Mouse (Mus musculus) hindbrain, embryonic 13.5 days (tissue): Measurements from ENCODE around the gene Olfr743. TPM values are rescaled to one million over a fixed set of nuclear protein-coding genes. Genes with fewer than 3 reads are reported as not detected.
"Not testable (repeated sequence)": the region's sequence is repeated elsewhere in the genome, so short reads cannot be mapped to it uniquely, and the experiment has no call there.

Source experiments
- ATAC-seq: fragments of 200-750 bp; cut with Nextera tagmentation; 2 replicates; pipeline ENCODE4 v1.8.0; 2017; ENCODE audit warnings: moderate TSS enrichment; ENCODE audit not compliant: low FRiP score
- H3K27ac ChIP-seq: fragments of 300-500 bp; sonication (generic); 2 replicates; pipeline ENCODE4 v1.5.1; 2015; ENCODE audit warnings: inconsistent platforms, mild to moderate bottlenecking, moderate library complexity
- H3K27me3 ChIP-seq: fragments of 300-500 bp; sonication (generic); 2 replicates; pipeline ENCODE4 v1.6.1; 2015; ENCODE audit warnings: mild to moderate bottlenecking, inconsistent platforms
- H3K36me3 ChIP-seq: fragments of 300-500 bp; sonication (generic); 2 replicates; pipeline ENCODE4 v1.6.1; 2015; ENCODE audit warnings: mild to moderate bottlenecking, inconsistent platforms
- H3K4me1 ChIP-seq: fragments of 300-500 bp; sonication (generic); replicated peaks from 2 replicates; pipeline ENCODE4 v1.6.1; 2015; ENCODE audit warnings: inconsistent platforms
- H3K4me2 ChIP-seq: fragments of 300-500 bp; sonication (generic); 2 replicates; pipeline ENCODE4 v1.6.1; 2015; ENCODE audit warnings: inconsistent platforms, mild to moderate bottlenecking, moderate library complexity
- H3K4me3 ChIP-seq: fragments of 300-500 bp; sonication (generic); 2 replicates; pipeline ENCODE4 v1.5.1; 2015; ENCODE audit warnings: mild to moderate bottlenecking, inconsistent platforms
- H3K9ac ChIP-seq: fragments of 300-500 bp; sonication (generic); 2 replicates; pipeline ENCODE4 v1.6.1; 2015; ENCODE audit warnings: mild to moderate bottlenecking, inconsistent platforms
- H3K9me3 ChIP-seq: fragments of 300-500 bp; sonication (generic); 2 replicates; pipeline ENCODE4 v1.6.1; 2016; ENCODE audit warnings: inconsistent platforms
- WGBS: fragments of 180-500 bp; shearing (Covaris S2); methylation state at CpG from one replicate; pipeline ENCODE4 v1.1.7; 2015; 5-methylcytosine and 5-hydroxymethylcytosine counted together
- polyA plus RNA-seq: library from polyadenylated mRNA; unstranded; fragments of >200 nt; fragmentation: Nextera tagmentation; extraction: Ambion mirVana; gene quantifications from 2 replicates; pipeline ENCODE4 v1.2.1, GENCODE M21; 2015

The Olfr743 gene
- not detected in 2 replicates for polyA plus RNA-seq

DNA sequence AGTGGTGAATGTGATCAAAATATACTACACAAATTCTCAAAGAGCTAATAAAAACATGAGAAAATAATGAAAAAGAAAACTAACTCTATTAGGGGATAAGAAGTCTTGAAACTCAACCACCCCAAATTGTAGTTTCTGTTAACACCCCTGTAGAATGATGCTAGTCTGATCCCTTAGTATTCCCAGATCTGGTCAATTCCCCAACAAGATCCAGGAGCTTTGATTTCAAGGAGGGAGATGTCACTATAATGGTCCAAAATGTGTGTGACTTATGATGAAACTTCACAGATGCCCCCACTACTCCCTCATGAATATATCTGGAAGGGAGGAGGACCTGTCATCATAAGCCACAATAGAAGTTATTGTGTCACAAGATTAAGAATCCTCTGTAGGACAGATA, at the start of gene Olfr743:
Gene Olfr743, plus strand, starts transcription at position 301 of the 400 bp plus-strand sequence.
- H3K4me2 ChIP-seq: no peak within 1 kb of the TSS
- H3K27me3 ChIP-seq: no peaks in the 10 kb centered on the region
- H3K9ac ChIP-seq: no peak within 1 kb of the TSS
- no peak within 1 kb of the TSS for H3K4me3 ChIP-seq
- no peaks in the 10 kb centered on the region for H3K36me3 ChIP-seq
- no peaks in the 10 kb centered on the region for H3K4me1 ChIP-seq
- ATAC-seq: no peak
- H3K9me3 ChIP-seq: no peaks in the 10 kb centered on the region
- H3K27ac ChIP-seq: no peak within 1 kb of the TSS

GRCm38 (mm10) chr14:50472438-50472837, 49.2 kb upstream of the Olfr743 start, which contains the start of gene Olfr741:
TSS of gene Olfr741 (plus strand) at chr14:50472738.
- Histone ChIP-seq H3K9ac (no peak within 1 kb of the TSS), H3K36me3 (no peaks in the 10 kb centered on the region), H3K27me3 (no peaks in the 10 kb centered on the region), H3K27ac (no peak within 1 kb of the TSS), H3K4me1 (no peaks in the 10 kb centered on the region), H3K9me3 (no peaks in the 10 kb centered on the region), H3K4me2 (no peak within 1 kb of the TSS), H3K4me3 (no peak within 1 kb of the TSS)
- no peak for ATAC-seq
- WGBS: 73% methylated on average over 2 of the region's 2 CpGs

DNA sequence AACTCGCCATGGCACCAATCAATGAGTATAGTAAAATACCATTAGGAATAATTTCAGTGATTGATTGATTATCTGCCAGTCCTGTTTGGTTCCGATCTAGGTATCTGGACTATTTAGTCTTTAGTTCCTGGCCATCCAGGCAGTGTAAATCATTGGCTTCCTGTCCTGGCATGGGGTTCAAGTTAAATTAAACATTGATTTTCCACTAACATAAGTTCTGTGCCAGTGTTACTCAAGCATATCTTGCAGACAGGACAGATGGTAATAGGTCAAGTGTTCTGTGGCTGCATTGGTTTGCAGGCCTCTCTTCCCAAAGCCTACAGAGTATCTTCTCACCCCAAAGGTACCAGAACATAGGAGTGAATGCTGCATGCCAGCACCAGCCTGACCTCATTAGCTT, 43.2 kb upstream of the Olfr743 start:
- ATAC-seq: no peak
- WGBS: 78% methylated on average over 2 of the region's 2 CpGs

DNA sequence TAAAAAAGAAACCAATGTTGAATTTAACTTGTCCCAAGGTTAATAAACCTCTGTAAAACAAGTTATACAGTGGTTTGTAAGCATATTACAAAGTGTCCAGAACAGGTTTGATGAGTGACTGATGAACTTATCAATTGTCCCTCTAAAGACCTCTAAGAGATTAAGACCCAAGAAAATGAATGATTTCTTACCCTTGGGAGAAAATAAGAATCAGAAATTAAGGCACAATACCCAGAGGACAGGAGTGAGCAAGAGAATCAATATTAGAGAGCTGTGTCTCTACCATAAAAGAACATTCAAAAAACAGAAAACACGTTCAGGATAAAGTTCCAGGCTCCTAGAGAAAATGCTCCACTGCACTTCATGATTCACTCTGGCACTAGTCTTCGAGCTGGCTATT, 18.3 kb upstream of the Olfr743 start, which contains the start of gene Olfr742:
Gene Olfr742, plus strand, starts transcription at position 301 of the 400 bp plus-strand sequence.
- WGBS: 56% methylated on average over 2 of the region's 2 CpGs
- Histone ChIP-seq H3K4me3 (no peak within 1 kb of the TSS), H3K4me2 (no peak within 1 kb of the TSS), H3K27me3 (no peaks in the 10 kb centered on the region), H3K36me3 (no peaks in the 10 kb centered on the region), H3K27ac (no peak within 1 kb of the TSS), H3K9me3 (no peaks in the 10 kb centered on the region), H3K9ac (no peak within 1 kb of the TSS), H3K4me1 (no peaks in the 10 kb centered on the region)
- no peak for ATAC-seq

More for the DNA sequence above, 43.2 kb upstream of the Olfr743 start:
- H3K36me3 ChIP-seq: no peaks in the 10 kb centered on the region
- no peak overlapping the region for H3K27ac ChIP-seq
- no peaks in the 10 kb centered on the region for H3K4me1 ChIP-seq
- no peak overlapping the region for H3K9ac ChIP-seq
- H3K4me2 ChIP-seq: no peak overlapping the region
- H3K9me3 ChIP-seq: no peaks in the 10 kb centered on the region
- no peaks in the 10 kb centered on the region for H3K27me3 ChIP-seq
- no peak overlapping the region for H3K4me3 ChIP-seq

- WGBS: 95% methylated on average over 2 of the region's 2 CpGs
- H3K9me3 ChIP-seq: peaks cover 6% of the 10 kb centered on the region; the same call in 1 of the 2 replicates
- H3K27ac ChIP-seq: no peak overlapping the region
- H3K27me3 ChIP-seq: no peaks in the 10 kb centered on the region
- no peak overlapping the region for H3K4me2 ChIP-seq
- no peak for ATAC-seq
- no peak overlapping the region for H3K9ac ChIP-seq
- H3K4me1 ChIP-seq: no peaks in the 10 kb centered on the region
- no peaks in the 10 kb centered on the region for H3K36me3 ChIP-seq
- H3K4me3 ChIP-seq: no peak overlapping the region
Observed at GRCm38 (mm10) chr14:50552734-50553133, 31.1 kb downstream of the Olfr743 start.

DNA sequence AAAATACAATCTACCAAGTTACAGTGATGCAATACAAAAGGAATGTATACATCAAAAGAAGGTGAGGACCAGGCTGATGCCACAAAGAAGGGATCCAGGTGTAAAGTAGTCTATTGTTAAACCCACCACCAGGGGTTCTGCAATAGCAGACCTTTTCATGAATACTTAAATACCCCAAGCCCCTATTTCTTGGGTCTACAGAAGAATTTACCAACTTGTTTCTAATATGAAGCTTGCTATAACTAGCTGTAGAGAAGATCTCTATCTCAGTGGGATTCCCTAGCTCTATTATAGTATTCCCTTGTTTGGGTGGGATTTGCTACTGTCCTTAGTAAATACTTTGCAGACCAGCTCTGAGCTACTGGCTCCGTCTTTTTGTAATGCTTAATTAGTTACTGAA, 51.4 kb downstream of the Olfr743 start:
- H3K9ac ChIP-seq, ATAC-seq, H3K9me3 ChIP-seq, H3K27me3 ChIP-seq, H3K4me3 ChIP-seq, H3K4me1 ChIP-seq, H3K27ac ChIP-seq, H3K4me2 ChIP-seq, H3K36me3 ChIP-seq: not testable (repeated sequence)
- WGBS: 68% methylated on average over 1 of the region's 1 CpGs

Other genes with a start within 250 kb of the Olfr743 start
- not detected in 2 replicates for gene Olfr732, start 237.6 kb upstream of the Olfr743 start, polyA plus RNA-seq
- gene Olfr733, start 220.3 kb upstream of the Olfr743 start, polyA plus RNA-seq: not detected in 2 replicates
- not detected in 2 replicates for gene Olfr734, start 195.1 kb upstream of the Olfr743 start, polyA plus RNA-seq
- gene Olfr735, start 173.0 kb upstream of the Olfr743 start, polyA plus RNA-seq: not detected in 2 replicates
- not detected in 2 replicates for gene Tlr11, start 163.9 kb upstream of the Olfr743 start, polyA plus RNA-seq
- gene Olfr736, start 140.7 kb upstream of the Olfr743 start, polyA plus RNA-seq: not detected in 2 replicates
- not detected in 2 replicates for gene Olfr738, start 114.3 kb upstream of the Olfr743 start, polyA plus RNA-seq
- not detected in 2 replicates for gene Olfr739, start 103.2 kb upstream of the Olfr743 start, polyA plus RNA-seq
- gene Olfr740, start 76.3 kb upstream of the Olfr743 start, polyA plus RNA-seq: not detected in 2 replicates
- not detected in 2 replicates for gene Olfr741, start 49.1 kb upstream of the Olfr743 start, polyA plus RNA-seq
- gene Olfr742, start 18.2 kb upstream of the Olfr743 start, polyA plus RNA-seq: not detected in 2 replicates
- not detected in 2 replicates for gene Olfr744, start 93.0 kb downstream of the Olfr743 start, polyA plus RNA-seq
- not detected in 2 replicates for gene Olfr745, start 117.5 kb downstream of the Olfr743 start, polyA plus RNA-seq
- gene Olfr746, start 125.2 kb downstream of the Olfr743 start, polyA plus RNA-seq: not detected in 2 replicates
- not detected in 2 replicates for gene Olfr747, start 171.4 kb downstream of the Olfr743 start, polyA plus RNA-seq
- gene Olfr748, start 185.5 kb downstream of the Olfr743 start, polyA plus RNA-seq: not detected in 2 replicates
- not detected in 2 replicates for gene Olfr749, start 223.3 kb downstream of the Olfr743 start, polyA plus RNA-seq